Mouse (Mus musculus) embryonic facial prominence, embryonic 13.5 days (tissue): ENCODE measurements around the gene Zfp385b. TPM values are rescaled to one million over a fixed set of nuclear protein-coding genes. Genes with fewer than 3 reads are reported as not detected.

ENCODE experiments used
- ATAC-seq: fragments of 200-750 bp; cut with Nextera tagmentation; 2 replicates; pipeline ENCODE4 v1.8.0; 2017; ENCODE audit warnings: low read depth; ENCODE audit not compliant: insufficient number of reproducible peaks, insufficient read depth, low FRiP score, low TSS enrichment
- H3K27ac ChIP-seq: fragments of 300-500 bp; sonication (generic); 2 replicates; pipeline ENCODE4 v1.5.1; 2015; ENCODE audit warnings: moderate library complexity, mild to moderate bottlenecking, inconsistent platforms
- H3K27me3 ChIP-seq: fragments of 300-500 bp; sonication (generic); 2 replicates; pipeline ENCODE4 v1.6.1; 2015; ENCODE audit warnings: mild to moderate bottlenecking, inconsistent platforms
- H3K36me3 ChIP-seq: fragments of 300-500 bp; sonication (generic); 2 replicates; pipeline ENCODE4 v1.6.1; 2015; ENCODE audit warnings: mild to moderate bottlenecking, inconsistent platforms
- H3K4me1 ChIP-seq: fragments of 300-500 bp; sonication (generic); 2 replicates; pipeline ENCODE4 v1.6.1; 2015; ENCODE audit warnings: inconsistent platforms
- H3K4me2 ChIP-seq: fragments of 300-500 bp; sonication (generic); 2 replicates; pipeline ENCODE4 v1.6.1; 2015; ENCODE audit warnings: moderate library complexity, mild to moderate bottlenecking, inconsistent platforms
- H3K4me3 ChIP-seq: fragments of 300-500 bp; sonication (generic); 2 replicates; pipeline ENCODE4 v1.5.1; 2015; ENCODE audit warnings: mild to moderate bottlenecking, inconsistent platforms
- H3K9ac ChIP-seq: fragments of 300-500 bp; sonication (generic); 2 replicates; pipeline ENCODE4 v1.6.1; 2015; ENCODE audit warnings: mild to moderate bottlenecking, inconsistent platforms
- H3K9me3 ChIP-seq: fragments of 300-500 bp; sonication (generic); 2 replicates; pipeline ENCODE4 v1.6.1; 2016; ENCODE audit warnings: inconsistent platforms
- WGBS: fragments of 180-500 bp; shearing (Covaris S2); methylation state at CpG from one replicate; pipeline ENCODE4 v1.1.7; 2015; ENCODE audit warnings: mixed read lengths; 5-methylcytosine and 5-hydroxymethylcytosine counted together
- polyA plus RNA-seq: library from polyadenylated mRNA; unstranded; fragments of >200 nt; fragmentation: Nextera tagmentation; extraction: Ambion mirVana; gene quantifications from 2 replicates; pipeline ENCODE4 v1.2.1, GENCODE M21; 2015

The Zfp385b gene
- polyA plus RNA-seq, 1 experiment from 2014 or later = 6.3 TPM

DNA sequence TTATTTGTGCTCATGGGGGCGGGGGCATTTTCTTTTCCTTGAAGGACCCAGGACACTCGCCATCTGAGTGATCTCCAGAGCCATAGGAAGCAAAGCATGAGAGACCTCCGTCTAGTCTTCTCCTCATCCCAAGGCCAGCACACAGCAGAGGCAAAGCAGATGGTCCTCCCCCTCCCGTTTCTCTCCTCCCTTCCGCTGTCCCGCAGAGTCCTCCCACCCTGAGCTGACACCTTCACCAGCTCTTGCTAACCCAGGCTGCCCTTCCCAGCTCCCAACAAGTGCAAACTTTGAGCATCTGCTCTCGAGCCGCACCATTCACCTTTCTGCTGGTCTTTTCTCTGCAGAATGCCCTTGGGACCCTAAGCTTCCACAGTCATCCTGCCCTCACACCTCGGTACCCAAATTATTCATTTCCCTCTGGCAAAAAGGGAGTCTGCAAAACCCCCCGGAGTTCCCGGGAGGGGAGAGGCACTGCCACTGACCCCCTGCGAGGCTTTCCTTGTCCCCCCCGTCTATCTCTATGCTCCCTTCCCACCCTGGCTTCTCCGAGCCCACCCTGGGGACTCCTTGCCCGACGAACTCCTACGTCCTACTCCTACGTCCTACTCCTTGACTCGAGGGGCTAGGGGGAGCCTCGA lies 3.5 kb downstream of the Zfp385b start:
- 5% methylated on average over 20 of the region's 20 CpGs for WGBS
- Histone ChIP-seq H3K27me3 (peaks cover 66% of the 10 kb centered on the region), H3K9me3 (no peaks in the 10 kb centered on the region), H3K27ac (no peak overlapping the region), H3K36me3 (no peaks in the 10 kb centered on the region), H3K4me3 (peak overlapping the region; percentile 67), H3K9ac (peak overlapping the region; percentile 73), H3K4me2 (peak overlapping the region; percentile 99), H3K4me1 (peaks cover 7% of the 10 kb centered on the region; the same call in 1 of the 2 replicates)
- ATAC-seq = peak; percentile 53; the same call in 1 of the 2 replicates

DNA sequence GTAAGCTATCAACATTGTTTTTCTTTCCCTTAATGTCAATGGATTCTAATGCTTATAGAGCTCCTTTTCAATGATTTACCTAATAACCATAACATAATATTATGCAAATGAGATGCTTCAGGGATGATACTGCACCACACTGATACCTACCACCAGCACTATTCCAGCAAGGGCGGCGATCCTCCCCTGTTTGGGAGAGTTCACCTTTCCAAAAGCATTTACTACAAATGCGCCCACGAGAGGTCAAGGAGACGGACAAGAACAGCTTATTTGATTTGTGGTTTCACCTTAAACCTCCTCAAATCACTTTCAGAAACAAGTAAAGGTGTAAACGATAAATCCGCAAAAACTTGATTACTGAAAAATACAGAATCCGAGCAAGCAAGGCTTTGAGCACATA lies 4.5 kb downstream of the Zfp385b start:
- H3K9ac ChIP-seq = no peak overlapping the region
- no peak overlapping the region for H3K27ac ChIP-seq
- no peaks in the 10 kb centered on the region for H3K9me3 ChIP-seq
- H3K4me1 ChIP-seq = peaks cover 7% of the 10 kb centered on the region; the same call in 1 of the 2 replicates
- H3K36me3 ChIP-seq = no peaks in the 10 kb centered on the region
- WGBS = 74% methylated on average over 8 of the region's 8 CpGs
- H3K4me2 ChIP-seq = no peak overlapping the region
- H3K4me3 ChIP-seq = no peak overlapping the region
- H3K27me3 ChIP-seq = peaks cover 66% of the 10 kb centered on the region
- no peak for ATAC-seq

DNA sequence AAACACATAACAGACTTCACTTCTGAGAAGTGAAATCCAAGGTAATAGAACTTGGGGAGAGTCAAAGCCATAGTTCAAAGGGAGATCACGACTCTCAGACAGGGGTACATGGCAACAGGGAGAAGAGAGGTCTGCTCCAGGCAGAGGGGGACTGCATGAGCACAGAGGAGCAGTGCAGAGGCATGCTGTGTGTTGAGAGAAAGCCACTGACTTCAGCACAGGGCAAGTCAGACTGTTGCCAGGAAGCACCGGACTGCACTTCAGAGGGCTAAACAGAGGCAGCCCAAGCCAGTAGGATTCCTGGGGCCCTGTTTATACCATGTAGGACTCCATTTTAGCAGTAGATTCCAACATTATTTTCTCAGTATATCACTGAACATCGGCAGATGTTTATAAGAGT lies 6.4 kb downstream of the Zfp385b start:
- Histone ChIP-seq H3K4me2 (no peak overlapping the region), H3K27me3 (peaks cover 51% of the 10 kb centered on the region), H3K27ac (no peak overlapping the region), H3K4me3 (no peak overlapping the region), H3K36me3 (no peaks in the 10 kb centered on the region), H3K9ac (no peak overlapping the region), H3K9me3 (no peaks in the 10 kb centered on the region), H3K4me1 (peaks cover 7% of the 10 kb centered on the region; the same call in 1 of the 2 replicates)
- ATAC-seq = no peak
- WGBS = 78% methylated on average over 3 of the region's 3 CpGs

DNA sequence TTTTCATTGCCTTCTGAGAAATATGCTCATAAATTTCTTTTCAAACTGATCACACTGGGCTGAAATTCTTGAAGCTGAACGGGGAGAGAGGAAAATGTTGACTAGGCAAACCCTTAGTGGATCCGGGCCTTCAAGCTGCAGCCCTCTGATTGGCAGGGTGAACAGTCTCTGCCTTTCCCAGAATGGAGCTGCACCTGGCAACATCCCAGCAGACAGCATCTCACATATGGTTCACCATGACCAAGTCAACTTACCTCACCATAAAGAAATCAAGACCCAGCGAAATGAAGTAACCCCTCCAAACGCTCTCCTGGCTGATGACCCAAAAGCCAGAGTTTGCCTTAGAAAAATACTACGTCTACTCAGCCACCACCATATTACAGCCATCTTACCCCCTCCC lies 8.7 kb downstream of the Zfp385b start:
- Histone ChIP-seq H3K36me3 (no peaks in the 10 kb centered on the region), H3K4me2 (no peak overlapping the region), H3K4me1 (peaks cover under 1% of the 10 kb centered on the region; the same call in 1 of the 2 replicates), H3K9ac (no peak overlapping the region), H3K27me3 (peaks cover 28% of the 10 kb centered on the region), H3K9me3 (no peaks in the 10 kb centered on the region), H3K27ac (no peak overlapping the region), H3K4me3 (no peak overlapping the region)
- ATAC-seq = no peak
- 89% methylated on average over 5 of the region's 5 CpGs for WGBS

DNA sequence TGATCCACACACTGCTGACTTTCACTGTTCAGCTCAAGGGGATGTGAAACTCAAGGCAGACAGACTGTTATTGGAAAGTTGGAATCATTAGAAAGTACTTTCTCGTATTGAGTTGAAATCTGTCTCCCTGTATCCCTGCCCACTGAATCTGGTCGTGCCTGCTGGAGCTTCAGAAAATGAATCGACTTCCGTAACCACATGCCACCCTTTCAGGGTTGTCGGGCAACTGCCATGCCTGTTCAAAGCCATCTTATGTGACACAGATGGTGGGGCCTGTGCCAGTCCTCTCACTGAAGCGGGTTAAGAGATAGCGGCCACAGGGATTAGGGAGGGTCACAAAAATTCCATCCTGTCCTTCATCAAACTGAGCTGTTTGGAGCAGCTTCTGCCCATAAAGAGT lies 14.7 kb downstream of the Zfp385b start:
- H3K27ac ChIP-seq = no peak overlapping the region
- H3K4me3 ChIP-seq = no peak overlapping the region
- ATAC-seq = no peak
- H3K9me3 ChIP-seq = no peaks in the 10 kb centered on the region
- no peak overlapping the region for H3K9ac ChIP-seq
- no peaks in the 10 kb centered on the region for H3K27me3 ChIP-seq
- WGBS = 84% methylated on average over 7 of the region's 7 CpGs
- no peaks in the 10 kb centered on the region for H3K4me1 ChIP-seq
- H3K4me2 ChIP-seq = no peak overlapping the region
- H3K36me3 ChIP-seq = no peaks in the 10 kb centered on the region

DNA sequence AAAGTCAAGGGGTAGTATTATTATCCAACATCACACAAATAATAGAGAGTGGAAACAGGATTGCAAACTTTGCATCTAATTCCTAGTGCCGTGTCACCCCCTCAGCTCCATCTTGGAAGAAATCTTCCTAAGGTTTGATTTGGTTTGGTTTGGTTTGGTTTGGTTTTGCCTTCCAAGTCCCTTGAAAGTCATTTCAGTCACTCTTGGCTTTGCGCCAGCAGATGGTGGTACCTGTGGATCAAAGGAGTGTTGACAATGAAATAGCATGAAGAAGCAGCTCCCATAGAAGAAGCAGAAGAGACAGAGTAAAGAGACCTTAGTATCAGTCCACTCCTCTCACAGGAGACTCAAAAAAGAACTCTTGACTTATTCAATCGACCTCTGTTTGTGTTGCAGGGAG lies 17.1 kb downstream of the Zfp385b start:
- no peak overlapping the region for H3K27ac ChIP-seq
- no peaks in the 10 kb centered on the region for H3K9me3 ChIP-seq
- no peaks in the 10 kb centered on the region for H3K27me3 ChIP-seq
- no peaks in the 10 kb centered on the region for H3K36me3 ChIP-seq
- no peaks in the 10 kb centered on the region for H3K4me1 ChIP-seq
- no peak overlapping the region for H3K4me3 ChIP-seq
- WGBS = 85% methylated on average over 3 of the region's 3 CpGs
- ATAC-seq = no peak
- H3K4me2 ChIP-seq = no peak overlapping the region
- H3K9ac ChIP-seq = no peak overlapping the region

DNA sequence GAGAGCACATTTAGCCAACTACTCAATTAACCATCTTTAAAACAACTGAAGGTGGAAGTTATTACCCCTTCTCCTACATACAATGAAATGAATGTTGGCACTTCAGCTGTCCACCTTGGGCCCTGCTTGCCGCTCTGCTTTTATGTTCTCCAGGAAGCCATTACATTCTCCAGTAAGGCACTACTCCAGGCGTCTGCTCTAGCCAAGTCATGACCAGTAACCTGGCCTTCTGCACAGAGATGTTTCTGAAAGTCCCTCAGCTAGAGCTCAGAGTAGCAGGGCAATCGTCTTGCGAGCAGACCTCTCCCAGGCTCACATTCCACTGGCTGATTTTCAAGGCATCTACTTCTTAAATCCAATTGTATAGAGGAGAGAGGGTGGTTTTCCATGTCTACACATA lies 18.0 kb downstream of the Zfp385b start:
- no peak overlapping the region for H3K4me3 ChIP-seq
- no peaks in the 10 kb centered on the region for H3K36me3 ChIP-seq
- no peaks in the 10 kb centered on the region for H3K9me3 ChIP-seq
- no peak overlapping the region for H3K27ac ChIP-seq
- WGBS = 87% methylated on average over 4 of the region's 4 CpGs
- no peaks in the 10 kb centered on the region for H3K4me1 ChIP-seq
- H3K9ac ChIP-seq = no peak overlapping the region
- H3K4me2 ChIP-seq = no peak overlapping the region
- ATAC-seq = no peak
- H3K27me3 ChIP-seq = no peaks in the 10 kb centered on the region

DNA sequence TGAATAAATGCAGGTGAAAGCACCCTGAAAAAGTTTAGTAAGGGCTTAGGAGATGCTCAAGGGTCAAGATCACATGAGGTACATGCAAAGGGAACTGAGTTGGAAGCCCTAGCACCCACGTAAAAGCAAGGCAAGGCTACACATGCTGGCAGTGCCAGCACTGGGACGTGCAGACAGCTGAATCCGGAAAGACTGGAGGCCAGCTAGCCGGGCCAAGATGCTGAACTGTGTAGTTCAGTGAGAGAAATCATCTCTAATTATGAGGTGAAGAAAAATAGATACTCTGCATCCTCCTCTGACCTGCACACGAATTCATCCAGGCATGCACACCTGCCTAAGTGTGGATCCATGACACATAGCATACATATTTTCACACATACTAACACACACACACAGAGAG lies 18.4 kb downstream of the Zfp385b start:
- no peaks in the 10 kb centered on the region for H3K4me1 ChIP-seq
- 85% methylated on average over 5 of the region's 5 CpGs for WGBS
- no peak for ATAC-seq
- no peaks in the 10 kb centered on the region for H3K36me3 ChIP-seq
- H3K27me3 ChIP-seq = no peaks in the 10 kb centered on the region
- no peaks in the 10 kb centered on the region for H3K9me3 ChIP-seq
- H3K27ac ChIP-seq = no peak overlapping the region
- no peak overlapping the region for H3K9ac ChIP-seq
- no peak overlapping the region for H3K4me3 ChIP-seq
- H3K4me2 ChIP-seq = no peak overlapping the region

DNA sequence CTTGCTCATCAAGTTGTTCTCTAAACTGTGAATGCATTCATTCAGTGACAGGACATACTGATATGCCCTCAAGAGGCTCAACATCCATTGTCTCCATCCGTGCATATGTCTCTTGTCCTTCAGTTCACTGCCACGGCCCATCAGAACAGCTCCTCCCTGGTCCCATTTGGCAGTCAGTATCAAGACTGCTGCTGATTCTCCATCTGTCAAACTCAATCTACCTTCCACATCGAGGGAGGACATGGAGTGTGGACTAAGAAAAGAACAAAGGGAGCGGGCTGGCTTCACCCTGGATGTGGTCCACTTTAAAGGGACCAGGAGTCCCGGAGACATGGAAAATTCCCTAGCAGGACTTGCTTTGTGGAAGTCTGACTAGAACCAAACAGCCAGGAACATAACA lies 22.2 kb downstream of the Zfp385b start:
- no peak overlapping the region for H3K4me2 ChIP-seq
- no peak overlapping the region for H3K4me3 ChIP-seq
- 77% methylated on average over 5 of the region's 5 CpGs for WGBS
- no peak for ATAC-seq
- H3K9me3 ChIP-seq = no peaks in the 10 kb centered on the region
- no peaks in the 10 kb centered on the region for H3K4me1 ChIP-seq
- no peaks in the 10 kb centered on the region for H3K27me3 ChIP-seq
- H3K27ac ChIP-seq = no peak overlapping the region
- no peak overlapping the region for H3K9ac ChIP-seq
- H3K36me3 ChIP-seq = no peaks in the 10 kb centered on the region

DNA sequence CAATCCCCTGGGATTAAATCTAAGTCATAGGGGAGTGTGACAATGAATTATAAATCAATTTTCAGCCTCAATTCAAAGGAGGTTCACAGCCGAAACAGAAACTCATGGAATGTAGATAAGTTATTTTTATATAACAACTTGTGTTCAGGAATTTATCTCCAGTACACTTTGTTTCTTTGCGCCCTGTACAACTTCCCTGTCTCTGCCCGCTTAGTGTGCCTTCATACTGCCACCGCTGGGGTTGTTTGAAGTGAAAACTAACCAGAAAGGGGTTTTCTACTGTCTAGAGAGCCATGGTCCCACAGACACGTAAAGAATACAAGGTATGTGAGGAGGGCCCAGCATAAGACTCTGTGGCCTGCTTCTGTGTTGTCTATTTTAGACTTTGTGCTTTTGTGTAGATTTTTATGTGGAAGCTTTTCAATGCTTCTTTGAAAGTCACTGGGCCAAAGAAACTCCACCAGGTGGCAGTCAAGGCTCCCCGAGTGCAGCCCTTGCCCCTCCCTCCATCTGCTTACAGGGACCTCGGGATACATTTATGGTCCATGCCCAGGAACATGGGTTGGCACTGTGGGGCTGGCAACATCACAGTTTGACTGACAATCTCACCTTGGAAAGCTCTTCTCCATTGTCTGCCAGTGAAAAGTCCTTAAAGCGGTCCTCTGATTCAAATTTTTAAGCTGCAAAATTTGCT lies 23.4 kb downstream of the Zfp385b start:
- Histone ChIP-seq H3K9ac (no peak overlapping the region), H3K4me2 (no peak overlapping the region), H3K4me1 (no peaks in the 10 kb centered on the region), H3K27ac (no peak overlapping the region), H3K27me3 (no peaks in the 10 kb centered on the region), H3K9me3 (no peaks in the 10 kb centered on the region), H3K4me3 (no peak overlapping the region), H3K36me3 (no peaks in the 10 kb centered on the region)
- ATAC-seq = no peak
- 70% methylated on average over 8 of the region's 8 CpGs for WGBS

DNA sequence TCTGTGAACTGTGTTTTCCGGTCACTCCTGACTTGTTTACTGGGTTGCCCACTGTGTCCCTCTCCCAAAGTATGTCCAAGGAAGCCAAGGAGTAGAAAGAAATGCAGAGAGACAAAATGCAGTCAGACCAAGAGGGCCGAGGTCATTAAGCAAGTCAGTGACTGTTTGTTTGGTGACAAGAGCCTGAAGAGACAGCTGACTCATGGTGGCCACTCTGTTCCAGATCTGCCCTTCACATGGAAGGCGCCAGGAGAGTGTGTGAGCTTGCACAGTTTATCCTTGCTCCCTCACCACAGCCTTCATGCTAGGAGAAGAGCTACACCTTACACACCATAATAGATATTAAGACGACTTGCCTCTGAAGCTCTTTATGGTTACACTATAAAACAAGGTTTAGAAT lies 28.6 kb downstream of the Zfp385b start:
- H3K9me3 ChIP-seq = no peaks in the 10 kb centered on the region
- H3K4me2 ChIP-seq = no peak overlapping the region
- H3K36me3 ChIP-seq = no peaks in the 10 kb centered on the region
- H3K27me3 ChIP-seq = no peaks in the 10 kb centered on the region
- H3K4me1 ChIP-seq = no peaks in the 10 kb centered on the region
- 85% methylated on average over 4 of the region's 4 CpGs for WGBS
- H3K9ac ChIP-seq = no peak overlapping the region
- ATAC-seq = no peak
- H3K27ac ChIP-seq = no peak overlapping the region
- H3K4me3 ChIP-seq = no peak overlapping the region

DNA sequence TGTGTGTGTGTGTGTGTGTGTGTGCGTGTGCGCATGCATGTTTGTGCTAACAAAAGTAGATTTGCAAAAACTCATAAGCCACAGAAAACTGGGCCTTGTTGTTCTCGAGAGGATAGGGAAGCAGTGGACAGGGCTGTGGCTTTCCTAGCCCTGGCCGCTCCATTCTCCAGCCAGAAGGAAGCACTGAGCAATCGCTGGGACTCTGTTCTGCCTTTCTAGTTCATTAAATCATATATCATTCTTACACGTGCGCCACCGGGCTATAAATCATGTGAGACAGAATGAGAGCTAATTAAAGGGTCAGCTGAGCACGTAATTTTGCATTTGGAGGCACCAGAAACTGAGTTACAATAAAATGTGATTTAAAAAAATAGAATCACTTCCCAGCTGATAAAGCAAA lies 29.1 kb downstream of the Zfp385b start:
- no peak overlapping the region for H3K4me3 ChIP-seq
- H3K4me2 ChIP-seq = no peak overlapping the region
- H3K9me3 ChIP-seq = no peaks in the 10 kb centered on the region
- no peak for ATAC-seq
- H3K36me3 ChIP-seq = no peaks in the 10 kb centered on the region
- H3K9ac ChIP-seq = no peak overlapping the region
- no peak overlapping the region for H3K27ac ChIP-seq
- WGBS = 86% methylated on average over 9 of the region's 9 CpGs
- no peaks in the 10 kb centered on the region for H3K4me1 ChIP-seq
- no peaks in the 10 kb centered on the region for H3K27me3 ChIP-seq
